Mouse (Mus musculus) heart, embryonic 12.5 days (tissue): ENCODE results near the gene Junb. TPM values are rescaled to one million over a fixed set of nuclear protein-coding genes. Genes with fewer than 3 reads are reported as not detected.

Experiments
- ATAC-seq: fragments of 200-750 bp; cut with Nextera tagmentation; 2 replicates; pipeline ENCODE4 v1.8.0; 2017; ENCODE audit warnings: moderate TSS enrichment, moderate library complexity; ENCODE audit not compliant: insufficient number of reproducible peaks, low FRiP score
- H3K27ac ChIP-seq: fragments of 300-500 bp; sonication (generic); 2 replicates; pipeline ENCODE4 v1.5.1; 2016; ENCODE audit warnings: mild to moderate bottlenecking, moderate library complexity; ENCODE audit not compliant: poor library complexity, severe bottlenecking
- H3K27me3 ChIP-seq: fragments of 300-500 bp; sonication (generic); replicated peaks from 2 replicates; pipeline ENCODE4 v1.6.1; 2016; ENCODE audit warnings: mild to moderate bottlenecking, moderate library complexity
- H3K36me3 ChIP-seq: fragments of 300-500 bp; sonication (generic); 2 replicates; pipeline ENCODE4 v1.6.1; 2016; ENCODE audit warnings: mild to moderate bottlenecking, moderate library complexity
- H3K4me1 ChIP-seq: fragments of 300-500 bp; sonication (generic); replicated peaks from 2 replicates; pipeline ENCODE4 v1.6.1; 2016; ENCODE audit warnings: mild to moderate bottlenecking
- H3K4me2 ChIP-seq: fragments of 300-500 bp; sonication (generic); 2 replicates; pipeline ENCODE4 v1.6.1; 2016; ENCODE audit warnings: mild to moderate bottlenecking, moderate library complexity
- H3K4me3 ChIP-seq: fragments of 300-500 bp; sonication (generic); 2 replicates; pipeline ENCODE4 v1.5.1; 2016; ENCODE audit warnings: mild to moderate bottlenecking
- H3K9ac ChIP-seq: fragments of 300-500 bp; sonication (generic); 2 replicates; pipeline ENCODE4 v1.6.1; 2016; ENCODE audit warnings: mild to moderate bottlenecking, moderate library complexity
- H3K9me3 ChIP-seq: fragments of 300-500 bp; sonication (generic); replicated peaks from 2 replicates; pipeline ENCODE4 v1.6.1; 2016; ENCODE audit warnings: mild to moderate bottlenecking, moderate library complexity
- WGBS: fragments of 180-500 bp; shearing (Covaris S2); methylation state at CpG from one replicate; pipeline ENCODE4 v1.1.7; 2016; 5-methylcytosine and 5-hydroxymethylcytosine counted together
- polyA plus RNA-seq: library from polyadenylated mRNA; unstranded; fragments of >200 nt; fragmentation: Nextera tagmentation; extraction: Ambion mirVana; gene quantifications from 2 replicates; pipeline ENCODE4 v1.2.1, GENCODE M21; 2016

Junb gene
- polyA plus RNA-seq, 1 experiment from 2014 or later = 13.2 TPM

DNA sequence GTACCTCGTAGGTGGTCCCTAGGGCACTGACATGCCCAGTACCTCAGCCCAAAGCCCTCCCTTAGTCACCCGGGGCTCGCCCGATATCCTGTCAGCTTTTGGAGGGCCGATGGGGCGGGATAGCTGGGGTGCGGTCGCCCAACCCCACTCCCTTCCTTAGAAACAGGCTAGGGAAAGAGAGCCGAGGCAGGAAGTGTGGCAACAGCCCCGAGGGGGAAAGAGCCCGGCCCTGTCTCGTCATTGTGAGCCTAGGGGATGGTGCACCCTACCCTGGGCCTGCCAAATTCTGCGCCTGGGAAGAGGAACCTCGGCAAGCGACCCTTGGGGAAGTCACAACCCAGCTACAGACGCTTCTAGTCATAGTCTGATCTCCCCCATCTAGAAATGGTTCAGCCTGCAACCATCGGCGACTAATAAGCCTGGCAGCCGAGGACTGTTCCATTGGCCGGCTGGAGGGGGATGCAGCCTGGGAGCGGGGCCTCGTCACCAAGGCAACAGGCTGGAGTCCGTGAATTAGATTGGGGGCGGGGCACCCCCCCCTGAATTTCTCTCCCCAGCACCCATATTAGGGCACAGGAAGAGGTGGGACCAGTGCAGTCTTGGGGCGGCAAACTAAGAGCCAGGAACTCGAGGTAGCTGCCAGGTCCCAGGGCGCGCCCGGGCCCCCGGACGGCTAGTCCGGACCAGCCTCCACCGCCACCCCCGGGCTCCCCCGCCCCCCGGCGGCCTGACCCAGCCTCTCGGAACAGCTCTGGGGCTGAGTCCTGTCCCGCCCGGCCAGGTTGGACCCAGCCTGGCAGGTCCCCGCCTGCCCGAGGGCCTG lies 1.3 kb upstream of the Junb start:
- H3K27me3 ChIP-seq = no peaks in the 10 kb centered on the region
- 1% methylated on average over 42 of the region's 42 CpGs for WGBS
- H3K27ac ChIP-seq = peak overlapping the region; percentile 71
- H3K9ac ChIP-seq = peak overlapping the region; percentile 50
- no peaks in the 10 kb centered on the region for H3K9me3 ChIP-seq
- peak overlapping the region; percentile 55 for H3K4me3 ChIP-seq
- peak overlapping the region; percentile 95 for H3K4me2 ChIP-seq
- ATAC-seq = peak; percentile 43
- H3K36me3 ChIP-seq = peaks cover 6% of the 10 kb centered on the region; the same call in 1 of the 2 replicates
- H3K4me1 ChIP-seq = peaks cover 66% of the 10 kb centered on the region

GRCm38 (mm10) chr8:84977435-84978247 lies 877 bp downstream of the Junb start:
- Histone ChIP-seq H3K9ac (peak overlapping the region; percentile 78), H3K36me3 (peaks cover 25% of the 10 kb centered on the region), H3K4me2 (peak overlapping the region; percentile 95), H3K27me3 (no peaks in the 10 kb centered on the region), H3K4me1 (peaks cover 58% of the 10 kb centered on the region), H3K27ac (peak overlapping the region; percentile 71), H3K9me3 (no peaks in the 10 kb centered on the region), H3K4me3 (peak overlapping the region; percentile 55)
- no peak for ATAC-seq
- WGBS = 1% methylated on average over 70 of the region's 70 CpGs

GRCm38 (mm10) chr8:84976763-84977434 lies 1.6 kb downstream of the Junb start:
- H3K9me3 ChIP-seq = no peaks in the 10 kb centered on the region
- no peaks in the 10 kb centered on the region for H3K27me3 ChIP-seq
- WGBS = under 1% methylated on average over 25 of the region's 25 CpGs
- H3K4me1 ChIP-seq = peaks cover 51% of the 10 kb centered on the region
- H3K36me3 ChIP-seq = peaks cover 32% of the 10 kb centered on the region
- no peak for ATAC-seq
- peak overlapping the region; percentile 95 for H3K4me2 ChIP-seq
- peak overlapping the region; percentile 78 for H3K9ac ChIP-seq
- H3K4me3 ChIP-seq = peak overlapping the region; percentile 55
- H3K27ac ChIP-seq = peak overlapping the region; percentile 71

- no peaks in the 10 kb centered on the region for H3K27me3 ChIP-seq
- peak overlapping the region; percentile 71 for H3K27ac ChIP-seq
- H3K9me3 ChIP-seq = no peaks in the 10 kb centered on the region
- ATAC-seq = peak; percentile 85
- H3K36me3 ChIP-seq = peaks cover 39% of the 10 kb centered on the region
- H3K4me1 ChIP-seq = peaks cover 46% of the 10 kb centered on the region
- H3K4me2 ChIP-seq = peak overlapping the region; percentile 95
- H3K4me3 ChIP-seq = peak overlapping the region; percentile 55
- H3K9ac ChIP-seq = peak overlapping the region; percentile 78
- WGBS = under 1% methylated on average over 61 of the region's 61 CpGs
Measured at GRCm38 (mm10) chr8:84976031-84976762, 2.3 kb downstream of the Junb start.

- Histone ChIP-seq H3K4me1 (peaks cover 46% of the 10 kb centered on the region), H3K4me3 (peak overlapping the region; percentile 55; the same call in 1 of the 2 replicates), H3K27ac (peak overlapping the region; percentile 71), H3K27me3 (no peaks in the 10 kb centered on the region), H3K9me3 (no peaks in the 10 kb centered on the region), H3K9ac (peak overlapping the region; percentile 69; the same call in 1 of the 2 replicates), H3K36me3 (peaks cover 45% of the 10 kb centered on the region), H3K4me2 (peak overlapping the region; percentile 95)
- no peak for ATAC-seq
- 35% methylated on average over 7 of the region's 7 CpGs for WGBS
Measured at GRCm38 (mm10) chr8:84975434-84975833, 3.1 kb downstream of the Junb start.

GRCm38 (mm10) chr8:84974543-84975142 lies 3.9 kb downstream of the Junb start:
- ATAC-seq = no peak
- Histone ChIP-seq H3K27ac (no peak overlapping the region), H3K4me2 (0 out of 2 replicates have a peak overlapping the region, but pooled peaks have one; percentile 95), H3K27me3 (no peaks in the 10 kb centered on the region), H3K9ac (no peak overlapping the region), H3K36me3 (peaks cover 45% of the 10 kb centered on the region), H3K4me3 (no peak overlapping the region), H3K4me1 (peaks cover 40% of the 10 kb centered on the region), H3K9me3 (no peaks in the 10 kb centered on the region)
- WGBS = 79% methylated on average over 8 of the region's 8 CpGs

GRCm38 (mm10) chr8:84973803-84974542 lies 4.5 kb downstream of the Junb start:
- Histone ChIP-seq H3K4me1 (peaks cover 33% of the 10 kb centered on the region), H3K9ac (no peak overlapping the region), H3K27ac (no peak overlapping the region), H3K36me3 (peaks cover 45% of the 10 kb centered on the region), H3K4me3 (no peak overlapping the region), H3K4me2 (peak overlapping the region; percentile 11; the same call in 1 of the 2 replicates), H3K9me3 (no peaks in the 10 kb centered on the region), H3K27me3 (no peaks in the 10 kb centered on the region)
- ATAC-seq = no peak
- 71% methylated on average over 4 of the region's 4 CpGs for WGBS

DNA sequence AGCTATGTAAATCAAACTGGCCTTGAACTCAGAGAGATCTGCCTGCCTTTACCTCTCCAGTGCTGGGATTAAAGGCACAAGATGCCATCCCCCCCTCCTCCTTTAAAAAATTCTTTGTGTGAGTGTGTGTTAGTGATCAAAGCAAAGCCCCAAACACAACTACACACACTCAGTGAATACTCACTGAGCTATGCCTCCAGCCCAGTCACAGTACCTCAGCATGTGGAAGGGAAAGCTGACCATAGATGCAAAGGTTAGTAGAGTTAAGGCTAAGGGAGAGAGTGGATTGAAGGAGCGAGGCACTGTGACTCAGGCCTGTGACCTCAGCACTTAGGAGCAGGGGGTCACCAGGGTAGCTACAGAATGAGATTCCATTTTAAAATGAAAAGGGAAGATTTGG lies 5.4 kb downstream of the Junb start:
- 88% methylated on average over 1 of the region's 1 CpGs for WGBS
- ATAC-seq = no peak
- no peak overlapping the region for H3K4me3 ChIP-seq
- H3K27me3 ChIP-seq = no peaks in the 10 kb centered on the region
- H3K27ac ChIP-seq = no peak overlapping the region
- no peak overlapping the region for H3K9ac ChIP-seq
- H3K4me2 ChIP-seq = no peak overlapping the region
- peaks cover 36% of the 10 kb centered on the region for H3K4me1 ChIP-seq
- no peaks in the 10 kb centered on the region for H3K9me3 ChIP-seq
- H3K36me3 ChIP-seq = peaks cover 45% of the 10 kb centered on the region

GRCm38 (mm10) chr8:84970913-84971312 lies 7.6 kb downstream of the Junb start:
- Histone ChIP-seq H3K27ac (peak overlapping the region; percentile 84), H3K27me3 (no peaks in the 10 kb centered on the region), H3K4me2 (peak overlapping the region; percentile 96), H3K9me3 (no peaks in the 10 kb centered on the region), H3K36me3 (peaks cover 45% of the 10 kb centered on the region), H3K9ac (peak overlapping the region; percentile 93), H3K4me1 (peaks cover 44% of the 10 kb centered on the region), H3K4me3 (peak overlapping the region; percentile 85)
- 30% methylated on average over 5 of the region's 5 CpGs for WGBS
- peak; percentile 77 for ATAC-seq
